Mouse (Mus musculus): ENCODE results near the gene Rab3ip.

Rab3ip gene

DNA sequence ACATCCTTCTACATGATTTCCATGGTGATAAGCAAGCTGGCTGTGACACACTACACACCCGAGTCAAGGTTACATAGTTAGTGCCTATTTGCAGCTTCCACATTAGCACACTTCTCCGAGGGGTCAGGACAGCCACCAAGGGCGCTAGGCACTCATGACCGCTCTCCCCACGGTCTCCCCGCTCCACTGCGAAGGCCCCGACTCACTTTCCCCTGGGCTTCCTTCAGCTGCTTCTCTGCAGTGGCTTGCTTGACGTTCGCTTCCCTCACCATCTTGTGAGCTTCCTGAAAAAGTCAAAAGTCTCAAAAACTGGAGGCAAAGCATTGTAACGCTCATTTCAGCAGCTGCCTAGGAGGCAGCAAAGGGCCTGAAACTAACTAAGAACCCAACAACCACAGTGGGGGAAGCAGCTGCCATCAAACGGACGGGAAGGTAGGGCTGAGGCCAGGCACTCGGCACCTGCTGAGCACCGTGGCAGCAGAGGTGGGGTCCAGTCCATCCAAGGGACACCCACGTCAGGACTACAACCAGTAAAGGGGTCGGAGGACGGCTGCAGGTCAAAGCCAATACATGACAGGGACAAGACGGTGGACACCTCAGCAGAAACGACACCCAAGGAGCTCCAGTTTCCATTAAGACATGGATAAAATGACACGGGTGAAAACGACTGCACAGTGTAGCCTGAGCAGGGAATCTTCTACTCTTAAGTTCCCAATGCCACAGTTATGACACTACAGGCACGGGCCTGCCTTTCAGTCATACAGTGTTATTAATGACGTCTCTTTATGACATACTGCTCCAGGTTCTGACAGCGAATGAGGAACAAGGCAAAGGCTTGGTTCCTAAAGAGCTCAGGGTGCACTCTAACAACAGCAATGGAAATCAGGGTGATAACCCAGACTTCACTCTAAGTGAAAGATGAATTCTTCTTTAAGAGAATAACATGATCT, 30.9 kb downstream of the Rab3ip start:
- no peak for DNase-seq (ENCODE audit: inconsistent ontology term)

DNA sequence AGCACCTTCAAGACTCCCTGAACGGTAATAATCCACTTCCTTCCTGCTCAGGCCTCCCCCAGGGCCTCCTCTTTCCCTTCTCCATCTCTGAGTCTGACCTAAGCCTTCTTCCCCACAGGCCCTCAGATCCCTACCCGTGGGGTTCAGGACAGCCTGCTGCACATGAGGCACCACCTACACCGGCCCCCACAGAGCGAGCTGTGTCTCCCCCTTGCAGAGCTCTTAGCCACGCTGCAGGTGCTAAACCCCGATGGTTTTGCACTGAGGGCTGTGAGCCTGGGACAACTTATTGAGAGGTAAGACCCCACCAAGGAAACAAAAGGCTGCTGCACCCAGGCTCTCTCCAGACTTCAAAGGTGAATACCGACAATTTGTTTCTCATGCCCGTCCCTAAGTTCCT, 34.0 kb downstream of the Rab3ip start:
- no peak for DNase-seq (ENCODE audit: inconsistent ontology term)

DNA sequence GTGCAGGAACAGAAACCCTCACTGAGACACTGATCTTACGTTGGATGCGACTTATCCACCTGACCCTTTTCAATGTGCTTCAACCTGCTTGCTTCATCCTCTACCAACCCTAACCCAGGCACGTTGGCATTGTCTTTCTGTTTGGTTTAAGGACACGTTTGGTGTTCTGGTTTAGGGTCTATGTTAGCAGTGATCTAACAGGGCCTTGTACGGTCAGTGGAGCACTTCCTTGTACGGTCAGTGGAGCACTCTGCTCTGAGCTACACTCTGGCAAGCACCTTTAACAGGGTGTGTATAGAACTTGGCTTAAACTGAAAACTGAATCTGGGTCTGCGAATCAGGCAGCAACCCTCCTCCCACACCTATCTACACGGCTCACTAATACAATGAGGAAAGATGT, 35.3 kb downstream of the Rab3ip start:
- DNase-seq (ENCODE audit: inconsistent ontology term), result no peak

DNA sequence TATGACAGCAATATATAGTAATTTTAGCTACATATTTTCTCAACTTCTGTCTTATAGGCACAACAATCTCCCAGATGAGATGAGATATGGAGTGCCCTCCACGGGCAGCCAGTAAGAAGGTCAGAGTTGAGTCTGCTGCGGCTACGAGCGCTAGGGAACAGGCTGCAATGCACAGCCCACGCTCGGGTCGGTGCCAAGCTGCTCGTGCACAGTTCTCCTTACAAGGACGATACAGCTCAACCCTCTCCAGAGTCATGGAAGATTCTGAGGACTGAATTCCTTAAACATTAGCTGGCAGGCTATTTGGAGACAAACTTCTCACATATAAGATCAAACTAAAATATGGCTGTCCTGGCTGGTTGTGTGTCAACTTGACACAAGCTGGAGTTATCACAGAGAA, 36.0 kb downstream of the Rab3ip start:
- no peak for DNase-seq (ENCODE audit: inconsistent ontology term)

DNA sequence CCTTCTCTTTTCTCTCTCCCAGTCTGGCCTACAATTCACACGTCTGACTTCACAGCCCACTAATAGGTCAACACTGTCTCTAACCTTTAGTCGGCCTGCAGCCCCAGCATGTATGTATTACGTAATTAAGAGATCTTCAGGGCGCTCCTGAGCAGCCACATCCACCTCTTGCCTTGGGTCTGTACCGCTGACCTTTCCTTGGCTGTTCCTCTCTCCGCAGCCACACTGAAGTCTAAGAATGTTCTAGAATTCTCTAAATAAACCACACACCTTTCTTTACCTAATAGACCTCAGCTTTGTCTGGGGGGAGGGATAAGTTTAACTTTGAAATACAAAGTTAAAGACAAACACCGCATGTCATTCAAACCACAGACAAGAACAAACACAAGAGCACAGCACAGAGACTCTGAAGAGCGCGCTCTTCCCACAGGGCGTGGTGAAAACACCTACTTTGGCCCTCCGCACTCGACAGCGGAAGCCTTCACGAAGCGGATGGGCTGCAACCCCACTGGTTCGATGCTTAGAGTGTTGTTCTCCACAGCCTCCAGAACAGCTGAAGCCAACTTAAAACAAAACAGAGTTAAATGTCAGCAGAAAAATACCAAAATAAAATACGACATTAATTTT, 36.8 kb downstream of the Rab3ip start:
- no peak for DNase-seq (ENCODE audit: inconsistent ontology term)

DNA sequence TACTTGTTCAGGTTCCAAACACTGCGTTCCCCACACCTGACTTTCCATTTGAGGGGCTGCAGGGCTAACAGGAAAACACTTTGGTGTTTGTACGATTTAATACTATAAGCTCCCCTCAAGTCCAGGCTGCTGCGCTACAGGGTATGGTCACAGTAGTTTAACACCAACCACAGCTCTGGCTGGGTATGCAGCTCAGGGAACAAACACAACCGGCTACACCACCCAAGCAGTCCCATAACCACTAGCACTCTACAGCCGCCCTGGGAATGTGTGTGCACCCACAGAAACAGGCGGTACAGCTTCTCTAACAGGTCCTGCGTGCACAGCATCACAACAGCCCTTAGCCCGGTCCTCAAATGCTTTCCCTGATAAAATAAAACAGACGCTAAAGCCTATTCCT, 37.7 kb downstream of the Rab3ip start:
- no peak for DNase-seq (ENCODE audit: inconsistent ontology term)

DNA sequence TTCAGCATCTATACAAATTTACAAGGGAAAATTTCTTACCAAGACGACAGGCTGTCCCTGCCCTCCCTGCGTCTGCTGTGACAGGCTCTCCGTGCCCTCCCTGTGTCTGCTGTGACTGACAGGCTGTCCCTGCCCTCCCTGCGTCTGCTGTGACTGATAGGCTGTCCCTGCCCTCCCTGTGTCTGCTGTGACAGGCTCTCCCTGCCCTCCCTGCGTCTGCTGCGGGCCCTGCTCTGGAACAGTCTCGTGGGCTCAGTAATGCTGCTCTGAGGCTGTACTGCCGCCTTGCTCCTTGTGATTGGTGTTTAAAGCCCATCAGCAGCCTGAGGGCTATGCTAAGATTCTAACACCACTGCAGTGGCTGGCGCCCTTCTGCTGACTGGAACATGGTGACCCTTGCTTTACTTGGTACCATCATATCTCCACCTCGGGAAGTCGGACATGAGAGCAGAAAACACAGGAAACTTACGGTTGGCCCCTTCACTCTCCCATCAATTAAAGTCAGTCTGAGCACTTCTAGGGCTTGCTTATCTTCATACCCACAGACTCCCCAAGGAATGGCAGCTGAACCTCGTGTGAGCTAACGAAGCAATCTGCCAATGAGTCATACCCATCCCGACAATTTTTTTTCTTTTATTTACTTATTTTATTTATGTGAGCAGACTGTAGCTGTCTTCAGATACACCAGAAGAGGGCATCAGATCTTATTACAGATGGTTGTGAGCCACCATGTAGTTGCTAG, 41.5 kb downstream of the Rab3ip start:
- DNase-seq (ENCODE audit: inconsistent ontology term), result no peak

DNA sequence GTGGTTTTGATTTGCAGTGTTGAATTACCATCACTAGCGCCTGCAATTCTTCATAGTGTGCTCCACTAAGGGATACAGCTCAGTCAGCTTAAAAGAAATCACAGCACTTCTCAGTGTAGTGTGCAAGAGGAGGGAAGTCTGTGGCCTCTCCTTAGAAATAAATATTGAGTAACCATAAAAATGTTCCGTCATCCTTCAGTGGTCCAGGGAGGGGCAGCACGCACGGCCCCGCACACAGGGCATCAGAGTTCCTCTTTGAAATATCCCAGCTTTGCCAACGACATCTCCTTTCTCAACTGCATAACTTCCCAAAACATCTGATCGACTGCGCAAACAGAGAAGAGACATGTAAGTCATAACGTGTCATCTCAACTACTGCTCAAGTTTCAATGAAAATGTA, 43.8 kb downstream of the Rab3ip start:
- DNase-seq (ENCODE audit: inconsistent ontology term), result no peak

DNA sequence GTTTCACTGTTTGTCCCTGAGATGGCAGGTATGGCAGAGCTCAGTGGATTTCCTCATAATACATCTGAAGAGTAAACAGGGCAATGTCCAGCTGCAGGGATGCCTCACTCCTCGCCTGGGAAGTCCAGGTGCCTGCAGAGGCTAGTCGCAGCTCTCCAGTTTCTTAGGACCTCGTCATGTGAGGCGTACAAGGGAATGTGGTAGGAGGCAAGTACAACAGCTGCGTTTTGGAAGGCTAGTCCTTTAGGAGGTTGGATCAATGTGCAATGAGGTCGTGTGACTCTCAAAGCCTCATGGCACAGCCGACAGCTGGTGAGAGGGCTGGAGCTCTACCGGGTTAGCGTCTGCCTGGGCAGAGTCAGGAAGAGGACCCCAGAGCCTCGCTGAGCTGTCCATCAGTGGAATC, 46.1 kb downstream of the Rab3ip start:
- no peak for DNase-seq (ENCODE audit: inconsistent ontology term)

DNA sequence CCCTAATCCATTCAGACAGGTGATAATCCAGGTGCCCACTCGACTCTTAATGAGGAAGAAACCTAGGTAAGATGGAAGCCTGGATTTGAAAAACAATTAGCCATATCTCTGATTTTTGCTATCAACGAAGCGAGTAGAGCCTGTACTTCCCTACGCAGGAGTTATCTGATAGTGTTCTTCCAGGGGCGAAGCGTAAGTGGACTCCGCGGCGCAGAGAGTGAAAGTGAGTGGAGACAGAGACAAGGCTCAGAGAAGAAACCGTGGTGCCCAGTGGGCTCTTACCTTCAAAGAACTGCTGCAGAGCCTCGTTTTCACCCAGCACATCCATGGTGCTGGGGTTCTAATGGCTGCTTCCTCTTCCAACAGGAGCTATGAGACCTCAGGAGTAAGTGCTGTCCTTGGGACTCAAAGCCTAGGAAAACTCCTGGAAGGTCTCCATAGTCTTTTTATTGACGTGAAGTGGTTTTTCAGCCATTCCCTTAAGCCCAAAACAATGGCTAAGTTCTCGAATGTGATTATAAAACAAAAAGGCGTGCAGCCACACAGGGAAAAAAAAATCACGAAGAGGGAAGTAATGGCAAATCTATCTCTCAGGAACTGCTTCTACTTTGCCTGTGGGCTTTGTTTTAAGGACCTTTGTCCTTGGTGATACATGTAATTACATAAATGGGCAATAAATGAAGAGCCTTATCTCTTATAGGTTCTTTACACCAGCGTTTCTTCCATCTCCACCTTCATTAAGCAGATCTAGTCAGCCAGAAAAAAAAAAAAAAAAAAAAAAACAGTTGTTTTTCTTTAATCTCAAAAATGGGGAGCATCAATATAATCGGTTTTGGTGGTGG, 54.0 kb downstream of the Rab3ip start, which contains the start of gene Myrfl:
TSS of gene Myrfl (minus strand) at position 584 of the 842 bp plus-strand sequence.
- DNase-seq (ENCODE audit: inconsistent ontology term), result no peak

DNA sequence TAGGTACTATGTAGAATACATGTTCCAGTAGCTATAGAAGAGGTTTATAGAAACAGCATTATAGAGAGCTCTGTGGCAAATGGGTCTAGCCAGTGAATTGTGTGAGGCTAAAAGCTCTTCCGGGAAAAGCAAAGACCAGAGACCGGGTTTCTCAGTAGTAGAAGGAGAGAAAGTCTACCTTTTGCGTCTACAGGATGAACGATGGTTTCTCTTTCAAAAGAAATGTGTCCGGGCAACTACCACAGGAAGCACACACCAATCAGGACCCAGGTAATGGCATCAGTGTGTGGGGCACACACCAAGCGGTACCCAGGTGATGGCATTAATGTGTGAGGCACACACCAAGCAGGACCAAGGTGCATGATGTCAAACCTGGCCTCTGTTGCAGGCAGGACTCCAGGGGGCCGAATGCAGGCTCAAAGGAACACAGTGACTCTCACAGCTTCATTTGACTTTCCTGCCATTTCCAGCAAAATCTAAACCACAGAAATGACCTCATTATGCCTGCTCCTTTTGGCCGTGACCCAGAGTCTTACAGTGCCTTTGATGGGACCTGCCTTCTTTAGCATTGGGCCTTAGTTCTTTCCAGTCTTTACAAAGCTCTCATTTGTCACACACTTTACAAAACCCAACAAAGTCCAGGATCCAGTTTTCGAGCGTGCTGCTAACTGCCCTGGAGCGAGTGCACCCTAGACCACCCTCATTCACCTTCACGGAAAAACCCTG, 55.3 kb downstream of the Rab3ip start:
- peak; percentile 4 for DNase-seq (ENCODE audit: inconsistent ontology term)

DNA sequence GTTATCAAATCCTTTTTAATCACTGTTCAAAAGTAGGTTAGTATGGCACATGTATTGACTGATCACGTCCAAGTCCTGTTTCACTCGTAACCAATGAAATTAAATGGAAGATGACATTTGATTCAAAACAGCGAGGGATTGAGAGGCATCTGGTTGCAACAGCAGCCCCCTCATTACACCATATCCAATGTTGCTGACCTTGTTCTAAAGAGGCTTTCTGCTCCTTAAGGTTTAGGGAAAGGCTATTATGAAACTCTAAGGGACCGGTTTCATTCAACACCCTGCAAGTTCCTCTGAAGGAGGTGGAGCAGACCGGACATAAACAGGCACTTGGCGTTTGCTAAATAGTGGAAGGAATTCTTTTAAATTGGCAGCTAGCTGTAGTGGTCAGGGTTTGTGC, 56.0 kb downstream of the Rab3ip start:
- DNase-seq (ENCODE audit: inconsistent ontology term), result no peak

DNA sequence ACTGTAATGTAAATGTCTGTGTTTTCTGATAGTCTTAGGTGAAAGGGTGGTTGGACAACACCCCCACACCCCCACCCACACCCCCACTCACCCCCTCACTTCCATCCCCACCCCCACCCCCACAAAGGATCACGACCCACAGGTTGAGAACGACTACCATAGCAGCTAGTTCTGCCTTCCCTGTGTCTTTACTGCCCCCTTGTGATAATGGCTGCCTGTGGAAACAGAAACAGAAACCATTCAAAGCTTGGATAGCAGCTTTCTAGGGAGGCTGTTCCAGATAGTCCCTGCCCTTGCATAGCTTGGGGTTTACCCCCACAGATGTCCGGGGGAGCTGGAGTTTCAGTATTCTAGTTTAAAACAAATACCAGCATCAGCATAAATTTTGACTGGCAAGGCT, 56.8 kb downstream of the Rab3ip start:
- peak; percentile 19 for DNase-seq (ENCODE audit: inconsistent ontology term)

DNA sequence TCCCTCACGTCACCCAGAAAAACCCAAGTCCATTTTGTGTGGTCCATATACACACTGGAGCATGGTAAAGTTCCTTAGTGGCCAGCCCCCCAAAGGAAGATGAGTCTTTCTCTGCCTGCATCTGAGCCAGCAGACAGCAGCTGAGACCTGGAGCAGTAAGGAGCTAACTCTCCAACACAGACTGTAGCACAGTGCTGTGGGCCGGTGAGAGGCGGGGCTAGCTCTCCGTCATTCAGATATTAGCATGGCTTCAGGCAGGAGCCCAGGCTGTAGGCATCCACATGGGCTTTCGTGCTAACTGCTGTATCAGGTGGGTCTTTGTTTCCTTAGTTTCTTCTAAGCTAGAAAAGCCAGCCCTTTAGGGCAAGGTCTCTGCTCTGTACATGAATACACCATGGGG, 60.0 kb downstream of the Rab3ip start:
- no peak for DNase-seq (ENCODE audit: inconsistent ontology term)

DNA sequence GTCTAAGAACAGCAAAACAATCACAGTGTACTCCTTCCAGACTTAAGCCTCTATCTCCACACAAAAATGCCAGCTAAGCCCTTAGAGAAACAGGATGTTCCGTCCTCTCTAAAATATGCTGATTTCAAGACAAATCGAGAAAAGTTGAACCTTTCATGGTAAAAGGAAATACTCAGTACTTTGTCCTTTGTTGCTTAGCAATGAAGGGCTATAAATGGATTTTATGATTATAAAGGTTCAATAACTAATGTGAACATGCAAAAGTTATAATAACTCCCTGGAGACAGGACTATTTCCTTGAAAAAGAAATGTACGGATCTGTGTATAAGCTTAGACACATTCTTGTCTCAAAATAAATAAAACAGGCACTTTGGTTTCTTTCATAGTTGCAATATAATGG, 66.0 kb downstream of the Rab3ip start:
- DNase-seq (ENCODE audit: inconsistent ontology term), result no peak

DNA sequence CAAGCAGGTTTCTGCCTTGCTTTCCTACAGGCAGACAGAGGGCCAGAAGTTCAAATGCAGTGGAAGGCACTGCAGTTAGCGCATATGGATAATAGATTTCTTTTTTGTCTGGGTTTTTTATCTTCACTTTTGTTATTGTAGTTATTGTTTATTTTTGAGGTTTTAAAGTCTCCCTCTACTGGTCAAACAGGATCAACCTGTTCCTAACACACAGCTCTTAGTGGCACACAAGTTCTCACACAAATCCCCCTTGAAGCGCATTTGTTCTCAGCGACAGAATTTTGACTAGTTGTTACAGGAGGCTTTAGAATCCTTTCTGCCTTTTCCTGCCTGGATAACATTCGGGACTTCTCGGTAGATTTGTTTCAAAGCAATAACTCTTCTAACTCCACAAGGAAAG, 67.0 kb downstream of the Rab3ip start:
- DNase-seq (ENCODE audit: inconsistent ontology term), result no peak

DNA sequence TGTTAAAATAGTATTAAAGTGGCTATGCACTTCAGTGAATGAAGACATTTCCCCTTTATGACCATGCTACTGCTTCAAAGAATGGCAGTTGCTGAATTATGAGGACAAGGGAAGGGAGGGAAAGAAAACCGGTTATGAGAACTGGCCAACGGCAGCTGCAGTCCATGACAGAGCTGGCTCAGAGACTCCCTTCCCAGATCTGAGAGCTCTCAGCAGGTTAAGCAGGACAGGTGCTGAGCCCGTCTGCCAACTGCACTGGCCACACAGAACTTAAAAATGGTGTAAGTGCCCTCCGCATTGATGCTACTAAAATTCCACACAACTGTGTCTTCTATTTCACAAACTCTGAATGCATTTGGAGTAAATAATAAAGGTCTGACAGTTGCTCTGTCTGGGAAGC, 73.1 kb downstream of the Rab3ip start:
- no peak for DNase-seq (ENCODE audit: inconsistent ontology term)

DNA sequence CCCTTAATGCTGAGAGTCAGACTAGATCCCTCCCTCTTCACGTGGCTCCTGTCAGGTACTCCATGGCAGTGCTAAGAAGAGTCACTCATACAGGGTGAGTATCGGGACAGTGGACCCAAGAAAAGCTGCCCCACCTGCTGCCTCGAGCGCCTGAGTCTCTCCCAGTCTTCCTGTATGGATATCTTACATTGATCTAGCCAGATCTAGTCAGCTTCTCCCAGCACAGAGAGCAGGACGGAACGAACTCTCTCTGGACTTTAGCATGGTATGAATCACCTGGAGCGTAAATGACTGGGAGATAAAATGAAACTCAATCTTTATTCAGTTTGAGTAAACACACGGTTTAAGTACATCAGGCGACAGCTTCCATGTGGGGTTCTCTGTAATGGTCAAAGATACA, 76.1 kb downstream of the Rab3ip start:
- no peak for DNase-seq (ENCODE audit: inconsistent ontology term)

DNA sequence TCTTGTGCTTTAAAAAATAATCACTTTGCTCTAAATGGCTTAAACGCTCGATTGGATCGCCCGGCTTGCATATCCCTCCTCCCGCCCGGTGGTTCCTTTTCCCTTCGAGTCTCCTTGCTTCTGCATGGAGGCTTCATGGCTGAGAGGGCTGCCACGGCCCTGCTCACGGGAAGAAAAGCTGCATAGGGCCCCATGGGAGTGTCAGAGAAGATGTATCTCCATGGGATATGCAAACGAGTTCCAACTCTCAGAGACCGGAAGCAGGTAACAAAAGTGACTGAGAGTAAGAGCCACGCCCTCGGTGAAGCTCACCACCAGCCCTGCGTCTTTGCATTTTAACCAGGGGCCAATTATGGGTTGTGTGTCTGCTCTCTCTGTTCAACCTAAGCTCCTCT, 78.6 kb downstream of the Rab3ip start:
- no peak for DNase-seq (ENCODE audit: inconsistent ontology term)

DNA sequence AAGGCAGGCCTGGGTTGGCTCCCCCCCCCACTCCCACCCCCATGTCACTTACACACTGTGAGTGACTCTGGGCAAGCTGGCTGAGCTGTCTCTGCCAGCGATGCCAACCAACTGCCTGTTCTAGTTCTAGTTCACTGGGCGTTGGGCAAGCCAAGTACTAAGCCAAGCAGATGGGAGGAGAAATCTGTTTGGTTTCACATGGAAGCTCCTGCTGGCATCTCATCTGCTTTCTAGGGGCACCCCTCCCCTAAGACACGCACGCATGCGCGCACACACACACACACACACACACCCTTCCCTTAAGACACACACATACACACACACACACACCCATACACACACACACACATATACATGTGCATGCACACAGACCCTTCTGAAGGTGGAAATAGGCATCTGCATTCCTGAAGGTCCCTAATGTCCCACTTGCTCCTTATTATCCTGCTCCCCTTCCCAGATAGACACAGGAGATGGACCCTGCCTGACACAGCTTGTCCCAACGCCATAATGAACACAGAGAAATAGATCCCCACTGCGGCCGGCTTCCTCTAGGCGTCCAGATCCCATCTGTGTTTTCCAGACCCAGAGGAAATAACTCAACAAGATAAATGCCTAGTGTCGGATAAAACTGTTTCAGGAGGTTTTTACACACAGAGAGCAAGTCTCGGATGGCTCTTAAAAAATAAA, 79.1 kb downstream of the Rab3ip start:
- DNase-seq (ENCODE audit: inconsistent ontology term), result no peak

Data from Muller cell, postnatal 12 days (primary cell).